Mouse (Mus musculus): Measurements from ENCODE around the gene Rpl13a.
"Not testable (repeated sequence)": the region's sequence is repeated elsewhere in the genome, so short reads cannot be mapped to it uniquely, and the experiment has no call there.

Gene Rpl13a

GRCm38 (mm10) chr7:45111940-45112339 is 16.6 kb downstream of the Rpl13a start:
- DNase-seq = no peak

- not testable (repeated sequence) for DNase-seq
Observed at GRCm38 (mm10) chr7:45110089-45110488, 18.5 kb downstream of the Rpl13a start.

GRCm38 (mm10) chr7:45107052-45107645 is 21.4 kb downstream of the Rpl13a start:
- DNase-seq = no peak

- DNase-seq = no peak
Observed at GRCm38 (mm10) chr7:45106441-45106840, 22.1 kb downstream of the Rpl13a start.

GRCm38 (mm10) chr7:45105491-45105890 is 23.1 kb downstream of the Rpl13a start:
- DNase-seq = no peak

- peak; percentile 90 for DNase-seq
Observed at GRCm38 (mm10) chr7:45104941-45105340, 23.6 kb downstream of the Rpl13a start.

- peak; percentile 100 for DNase-seq
Observed at GRCm38 (mm10) chr7:45103652-45104180, 24.8 kb downstream of the Rpl13a start, which contains the start of gene Fcgrt. Gene Fcgrt, minus strand, starts transcription at chr7:45103851.

- DNase-seq = peak; percentile 98
Observed at GRCm38 (mm10) chr7:45102940-45103585, 25.5 kb downstream of the Rpl13a start.

GRCm38 (mm10) chr7:45102441-45102840 is 26.1 kb downstream of the Rpl13a start:
- peak; percentile 94 for DNase-seq

GRCm38 (mm10) chr7:45100046-45100445 is 28.5 kb downstream of the Rpl13a start:
- DNase-seq = no peak

GRCm38 (mm10) chr7:45098541-45099240 is 29.9 kb downstream of the Rpl13a start:
- peak; percentile 87 for DNase-seq

GRCm38 (mm10) chr7:45097479-45097878 is 31.1 kb downstream of the Rpl13a start:
- peak; percentile 98 for DNase-seq

GRCm38 (mm10) chr7:45095965-45096364 is 32.6 kb downstream of the Rpl13a start:
- peak; percentile 90 for DNase-seq

GRCm38 (mm10) chr7:45095367-45095766 is 33.2 kb downstream of the Rpl13a start:
- peak; percentile 98 for DNase-seq

GRCm38 (mm10) chr7:45094121-45094520 is 34.4 kb downstream of the Rpl13a start:
- DNase-seq = no peak

GRCm38 (mm10) chr7:45093516-45093905 is 35.0 kb downstream of the Rpl13a start:
- peak; percentile 92 for DNase-seq

GRCm38 (mm10) chr7:45092828-45093515 is 35.6 kb downstream of the Rpl13a start:
- peak; percentile 90 for DNase-seq

GRCm38 (mm10) chr7:45092048-45092447 is 36.5 kb downstream of the Rpl13a start, which contains the start of gene Rcn3:
Gene Rcn3, minus strand, starts transcription at chr7:45092221.
- DNase-seq = peak; percentile 99

GRCm38 (mm10) chr7:45091001-45091990 is 37.3 kb downstream of the Rpl13a start:
- peak; percentile 94 for DNase-seq

GRCm38 (mm10) chr7:45090251-45090977 is 38.1 kb downstream of the Rpl13a start:
- peak; percentile 94 for DNase-seq

- peak; percentile 86 for DNase-seq
Observed at GRCm38 (mm10) chr7:45088597-45088996, 40.0 kb downstream of the Rpl13a start.

All from heart, adult 11 months (tissue).